Mouse (Mus musculus) lung, adult 2 months (tissue): ENCODE data around the gene Hs1bp3.

Experiments used
- CTCF ChIP-seq: fragments of 200-500 bp; IDR thresholded peaks from 2 replicates; pipeline ENCODE4 v1.5.1; 2011; ENCODE audit warnings: mild to moderate bottlenecking, low read length, control low read depth; ENCODE audit not compliant: insufficient read depth
- POLR2A ChIP-seq: fragments of 200-500 bp; IDR thresholded peaks from 2 replicates; pipeline ENCODE4 v1.6.1; 2011; ENCODE audit warnings: low read depth, mild to moderate bottlenecking, control low read depth, low read length, borderline replicate concordance; ENCODE audit errors: extremely low read depth

GRCm38 (mm10) chr12:8336601-8337285 lies 23.5 kb downstream of the Hs1bp3 start:
- TF ChIP-seq CTCF (no peak), POLR2A (no peak)
